Comparison of ENCODE assay signal across 8 mouse cellular contexts in the genomic region with DNA sequence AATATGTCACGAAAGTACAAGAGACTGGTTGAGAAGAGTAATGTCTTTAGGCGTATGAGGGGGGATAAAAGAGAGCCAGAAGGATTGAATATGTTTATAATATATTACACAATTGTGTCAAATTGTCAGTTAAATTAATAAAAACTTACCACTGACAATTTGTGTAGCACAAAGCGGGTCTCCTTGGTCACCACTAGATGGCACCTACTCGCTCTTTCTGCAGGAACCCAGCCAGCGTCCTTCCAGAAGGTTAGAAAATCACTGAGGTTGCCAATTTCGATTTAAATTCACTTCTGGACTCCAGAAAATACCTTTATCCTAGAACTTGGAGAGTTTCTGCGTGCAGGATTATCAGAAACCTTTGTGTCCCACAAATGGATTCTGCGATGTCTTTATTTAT.
DNase-seq lines count a peak whose midpoint lies in the region; ATAC-seq and TF ChIP-seq lines count a peak whose summit lies in the region.

No protein-coding gene starts in this region.

- ATAC-seq in heart, embryonic 13.5 days (ENCODE audit: extremely low read depth, insufficient number of reproducible peaks, low FRiP score, low TSS enrichment) = no peak
- ATAC-seq in liver, postnatal 0 days = no peak

- 28% methylated on average over 8 of the region's 8 CpGs for WGBS in heart, embryonic 13.5 days
- WGBS in liver, postnatal 0 days (ENCODE audit: insufficient replicate concordance) = 32% methylated on average over 8 of the region's 8 CpGs
- WGBS in small intestine, adult 2 months = 32% methylated on average over 8 of the region's 8 CpGs

- H3K36me3 ChIP-seq in heart, embryonic 13.5 days = no peaks in the 10 kb centered on the region
- H3K36me3 ChIP-seq in liver, postnatal 0 days (replicated peaks; ENCODE audit: insufficient read depth, low read length) = no peaks in the 10 kb centered on the region
- no peaks in the 10 kb centered on the region for H3K36me3 ChIP-seq in small intestine, adult 2 months (ENCODE audit: control insufficient read depth, insufficient read depth, low read length)

- no peak for TF ChIP-seq EP300 in liver, postnatal 0 days (IDR thresholded peaks at IDR 0.05; ENCODE audit: low read depth)

- H3K4me3 ChIP-seq in heart, embryonic 13.5 days = no peak overlapping the region
- no peak overlapping the region for H3K4me3 ChIP-seq in embryonic fibroblast, embryonic 13.5 days (ENCODE audit: insufficient read depth, low read length)
- H3K4me3 ChIP-seq in liver, postnatal 0 days (ENCODE audit: low read depth, low read length) = no peak overlapping the region
- H3K4me3 ChIP-seq in small intestine, adult 2 months (ENCODE audit: low read depth, low read length) = no peak overlapping the region

- H3K4me1 ChIP-seq in heart, embryonic 13.5 days = peaks cover 16% of the 10 kb centered on the region
- H3K4me1 ChIP-seq in embryonic fibroblast, embryonic 13.5 days (ENCODE audit: control insufficient read depth, insufficient read depth, low read length) = no peaks in the 10 kb centered on the region
- no peaks in the 10 kb centered on the region for H3K4me1 ChIP-seq in liver, postnatal 0 days (ENCODE audit: insufficient read depth)
- H3K4me1 ChIP-seq in small intestine, adult 2 months (ENCODE audit: control insufficient read depth, insufficient read depth, insufficient read length, low read length) = no peaks in the 10 kb centered on the region

- H3K27me3 ChIP-seq in heart, embryonic 13.5 days (replicated peaks) = no peaks in the 10 kb centered on the region
- H3K27me3 ChIP-seq in liver, postnatal 0 days (ENCODE audit: insufficient read depth, low read length) = no peaks in the 10 kb centered on the region
- no peaks in the 10 kb centered on the region for H3K27me3 ChIP-seq in small intestine, adult 2 months (ENCODE audit: control insufficient read depth, insufficient read depth, low read length)

- H3K27ac ChIP-seq in heart, embryonic 13.5 days (replicated peaks) = no peak overlapping the region
- H3K27ac ChIP-seq in embryonic fibroblast, embryonic 13.5 days (ENCODE audit: insufficient read depth, low read length) = no peak overlapping the region
- H3K27ac ChIP-seq in liver, postnatal 0 days (ENCODE audit: low read depth) = no peak overlapping the region
- H3K27ac ChIP-seq in small intestine, adult 2 months (ENCODE audit: insufficient read depth, low read depth, low read length) = no peak overlapping the region

- peak; percentile 68; the same call in 1 of the 2 replicates for TF ChIP-seq CTCF in embryonic fibroblast, embryonic 13.5 days (IDR thresholded peaks at IDR 0.05; ENCODE audit: borderline replicate concordance, insufficient read depth, low read length)
- peak; percentile 66 for TF ChIP-seq CTCF in liver, postnatal 0 days (IDR thresholded peaks at IDR 0.05; ENCODE audit: low read depth)
- TF ChIP-seq CTCF in small intestine, adult 2 months (IDR thresholded peaks at IDR 0.05; ENCODE audit: extremely low read depth, insufficient read length, insufficient replicate concordance, low read depth, low read length) = peak; percentile 50; the same call in 1 of the 2 replicates

- no peak for TF ChIP-seq POLR2A in embryonic fibroblast, embryonic 13.5 days (IDR thresholded peaks at IDR 0.05; ENCODE audit: low read depth, low read length)
- no peak for TF ChIP-seq POLR2A in small intestine, adult 2 months (IDR thresholded peaks at IDR 0.05; ENCODE audit: low read depth, low read length)

- DNase-seq in heart, adult 11 months = no peak
- DNase-seq in A20 (ENCODE audit: low read depth, low spot score) = peak; percentile 38
- DNase-seq in adrenal gland, postnatal 14 days = peak; percentile 74
- DNase-seq in liver, postnatal 0 days = no peak
- no peak for DNase-seq in testis, postnatal 14 days (ENCODE audit: low spot score)

- H3K9ac ChIP-seq in heart, embryonic 13.5 days = no peak overlapping the region
- no peak overlapping the region for H3K9ac ChIP-seq in liver, postnatal 0 days (replicated peaks)

- H3K4me2 ChIP-seq in heart, embryonic 13.5 days = 0 out of 2 replicates have a peak overlapping the region, but pooled peaks have one; percentile 34
- H3K4me2 ChIP-seq in liver, postnatal 0 days (ENCODE audit: low read depth, low read length) = no peak overlapping the region

- no peaks in the 10 kb centered on the region for H3K9me3 ChIP-seq in heart, embryonic 13.5 days
- no peaks in the 10 kb centered on the region for H3K9me3 ChIP-seq in liver, postnatal 0 days (ENCODE audit: low read length)

Comparison
In these comparisons a context has a peak if more than half of its experiments do, and no peak if none do; other contexts are left out.
1. DNase-seq: peak in A20 (single experiment) and adrenal gland, postnatal 14 days (single experiment); none in heart, adult 11 months (single experiment), liver, postnatal 0 days (single experiment) and testis, postnatal 14 days (single experiment).
2. Peak in every context shown above with its lines, with median percentiles within 50 percentile points of each other: CTCF ChIP-seq.